Mouse (Mus musculus) CH12.LX (cell line): ENCODE measurements around the gene Drc3.

ENCODE experiments used
- CTCF ChIP-seq, 2 experiments: IDR thresholded peaks in 1 of 2; conservative IDR thresholded peaks in 1 of 2; 2 replicates each; pipeline ENCODE4 v1.5.1; 2011 to 2012; ENCODE audit warnings: low read depth in 2 of 2, low read length in 2 of 2, improper control_type of control experiment in 1 of 2, inconsistent platforms in 1 of 2, mild to moderate bottlenecking in 1 of 2, moderate library complexity in 1 of 2
- EP300 ChIP-seq: IDR thresholded peaks from 2 replicates; pipeline ENCODE4 v1.6.1; 2011; ENCODE audit warnings: low read length, improper control_type of control experiment
- ETS1 ChIP-seq: conservative IDR thresholded peaks from 2 replicates; pipeline ENCODE4 v1.6.1; 2012; ENCODE audit warnings: low read depth, mild to moderate bottlenecking, inconsistent platforms, low read length, improper control_type of control experiment, moderate library complexity
- MAX ChIP-seq: IDR thresholded peaks from 2 replicates; pipeline ENCODE4 v1.6.1; 2011; ENCODE audit warnings: low read length, improper control_type of control experiment
- PAX5 ChIP-seq: IDR thresholded peaks from 2 replicates; pipeline ENCODE4 v1.6.1; 2012; ENCODE audit warnings: low read length, inconsistent platforms, mixed read lengths
- POLR2A ChIP-seq: IDR thresholded peaks from 2 replicates; pipeline ENCODE4 v1.6.1; 2011; ENCODE audit warnings: low read depth, mild to moderate bottlenecking, improper control_type of control experiment, low read length
- RAD21 ChIP-seq: IDR thresholded peaks from 2 replicates; pipeline ENCODE4 v1.6.1; 2011; ENCODE audit warnings: low read depth, mild to moderate bottlenecking, low read length, improper control_type of control experiment, moderate library complexity
- USF1 ChIP-seq: IDR thresholded peaks from 2 replicates; pipeline ENCODE4 v1.6.1; 2014; ENCODE audit warnings: low read depth, mild to moderate bottlenecking, inconsistent platforms, low read length, improper control_type of control experiment
- ZMIZ1 ChIP-seq: IDR thresholded peaks from 2 replicates; pipeline ENCODE4 v1.6.1; 2012; ENCODE audit warnings: low read depth, mild to moderate bottlenecking, inconsistent platforms, low read length, improper control_type of control experiment

GRCm38 (mm10) chr11:60311025-60311854 lies 41.9 kb upstream of the Drc3 start:
- TF ChIP-seq CTCF (conservative IDR thresholded peaks at IDR 0.05 in 1 of 2, IDR thresholded peaks at IDR 0.05 in 1 of 2; ENCODE audit: low read depth in 2 of 2, low read length in 2 of 2): no peak
- no peak for TF ChIP-seq PAX5
- no peak for TF ChIP-seq EP300
- no peak for TF ChIP-seq MAX
- TF ChIP-seq USF1: no peak
- TF ChIP-seq POLR2A: no peak
- no peak for TF ChIP-seq ETS1
- TF ChIP-seq RAD21: no peak
- TF ChIP-seq ZMIZ1: no peak
